Mouse (Mus musculus): Measurements from ENCODE around the gene Tcp11. TPM values are rescaled to one million over a fixed set of nuclear protein-coding genes. Genes with fewer than 3 reads are reported as not detected.

Gene Tcp11
- polyA plus RNA-seq (2015; fragmentation: Nextera tagmentation; extraction: Ambion mirVana) = 0.30 and 0.70 TPM in 2 replicates

GRCm38 (mm10) chr17:28080045-28080816, at the start of gene Tcp11:
Gene Tcp11, minus strand, starts transcription at chr17:28080639.

Other genes starting within 250 kb of the Tcp11 start
- gene Snrpc, start 242.5 kb downstream of the Tcp11 start, polyA plus RNA-seq (2015; fragmentation: Nextera tagmentation; extraction: Ambion mirVana) = 180 and 188 TPM in 2 replicates
- gene Uhrf1bp1, start 224.2 kb downstream of the Tcp11 start, polyA plus RNA-seq (2015; fragmentation: Nextera tagmentation; extraction: Ambion mirVana) = 1.6 and 1.8 TPM in 2 replicates
- gene Anks1, start 171.3 kb downstream of the Tcp11 start, polyA plus RNA-seq (2015; fragmentation: Nextera tagmentation; extraction: Ambion mirVana) = 17.7 and 19.4 TPM in 2 replicates
- gene Taf11, start 170.8 kb downstream of the Tcp11 start, polyA plus RNA-seq (2015; fragmentation: Nextera tagmentation; extraction: Ambion mirVana) = 32.5 and 39.3 TPM in 2 replicates
- 0.83 and 0.88 TPM in 2 replicates for gene Scube3, start 61.5 kb upstream of the Tcp11 start, polyA plus RNA-seq (2015; fragmentation: Nextera tagmentation; extraction: Ambion mirVana)
- 13.9 and 14.9 TPM in 2 replicates for gene Zfp523, start 96.5 kb upstream of the Tcp11 start, polyA plus RNA-seq (2015; fragmentation: Nextera tagmentation; extraction: Ambion mirVana)
- gene Def6, start 127.1 kb upstream of the Tcp11 start, polyA plus RNA-seq (2015; fragmentation: Nextera tagmentation; extraction: Ambion mirVana) = 6.9 and 9.2 TPM in 2 replicates
- gene Ppard, start 152.1 kb upstream of the Tcp11 start, polyA plus RNA-seq (2015; fragmentation: Nextera tagmentation; extraction: Ambion mirVana) = 1.7 and 2.4 TPM in 2 replicates
- gene Fance, start 232.9 kb upstream of the Tcp11 start, polyA plus RNA-seq (2015; fragmentation: Nextera tagmentation; extraction: Ambion mirVana) = 21.3 and 26.4 TPM in 2 replicates
- 494 and 559 TPM in 2 replicates for gene Rpl10a, start 247.8 kb upstream of the Tcp11 start, polyA plus RNA-seq (2015; fragmentation: Nextera tagmentation; extraction: Ambion mirVana)

Measured in urinary bladder, postnatal 0 days (tissue).